Mouse (Mus musculus): ENCODE results near the gene Eppin. TPM values are rescaled to one million over a fixed set of nuclear protein-coding genes. Genes with fewer than 3 reads are reported as not detected.

The Eppin gene
- polyA plus RNA-seq, 1 experiment from 2014 or later: not detected

GRCm38 (mm10) chr2:164550895-164551269 lies 42.5 kb downstream of the Eppin start:
- H3K27me3 ChIP-seq (ENCODE audit: low read depth, poor library complexity, severe bottlenecking): 0 out of 2 replicates have a peak, but pooled peaks cover 3% of the 10 kb centered on the region
- 73% methylated on average over 2 of the region's 2 CpGs for WGBS

GRCm38 (mm10) chr2:164549963-164550894 lies 43.2 kb downstream of the Eppin start:
- 18% methylated on average over 10 of the region's 10 CpGs for WGBS

More at GRCm38 (mm10) chr2:164550895-164551269, 42.5 kb downstream of the Eppin start:
- Histone ChIP-seq H3K27ac (replicated peaks) (no peak overlapping the region), H3K4me3 (no peak overlapping the region), H3K9me3 (replicated peaks) (no peaks in the 10 kb centered on the region), H3K36me3 (no peaks in the 10 kb centered on the region), H3K4me1 (peaks cover 17% of the 10 kb centered on the region)
- no peak for DNase-seq (ENCODE audit: low spot score)

GRCm38 (mm10) chr2:164549338-164549737 lies 44.1 kb downstream of the Eppin start:
- Histone ChIP-seq H3K9me3 (replicated peaks) (no peaks in the 10 kb centered on the region), H3K36me3 (no peaks in the 10 kb centered on the region), H3K4me3 (no peak overlapping the region), H3K27me3 (ENCODE audit: low read depth, poor library complexity, severe bottlenecking) (0 out of 2 replicates have a peak, but pooled peaks cover 3% of the 10 kb centered on the region), H3K4me1 (peaks cover 17% of the 10 kb centered on the region), H3K27ac (replicated peaks) (peak overlapping the region; percentile 17; the same call in 1 of the 2 replicates)
- DNase-seq (ENCODE audit: low spot score): no peak
- WGBS: 49% methylated on average over 4 of the region's 4 CpGs

More at GRCm38 (mm10) chr2:164549963-164550894, 43.2 kb downstream of the Eppin start:
- H3K36me3 ChIP-seq: no peaks in the 10 kb centered on the region
- H3K27me3 ChIP-seq (ENCODE audit: low read depth, poor library complexity, severe bottlenecking): 0 out of 2 replicates have a peak, but pooled peaks cover 3% of the 10 kb centered on the region
- DNase-seq (ENCODE audit: low spot score): peak; percentile 18
- H3K9me3 ChIP-seq (replicated peaks): no peaks in the 10 kb centered on the region
- peaks cover 17% of the 10 kb centered on the region for H3K4me1 ChIP-seq
- H3K4me3 ChIP-seq: peak overlapping the region; percentile 20
- H3K27ac ChIP-seq (replicated peaks): no peak overlapping the region; the same call in 1 of the 2 replicates

GRCm38 (mm10) chr2:164544454-164545097 lies 48.8 kb downstream of the Eppin start:
- H3K27me3 ChIP-seq (ENCODE audit: low read depth, poor library complexity, severe bottlenecking): no peaks in the 10 kb centered on the region
- H3K4me1 ChIP-seq: peaks cover 15% of the 10 kb centered on the region
- H3K27ac ChIP-seq (replicated peaks): no peak overlapping the region
- no peak for DNase-seq (ENCODE audit: low spot score)
- H3K4me3 ChIP-seq: no peak overlapping the region
- no peaks in the 10 kb centered on the region for H3K9me3 ChIP-seq (replicated peaks)
- no peaks in the 10 kb centered on the region for H3K36me3 ChIP-seq
- 63% methylated on average over 5 of the region's 5 CpGs for WGBS

GRCm38 (mm10) chr2:164543745-164544144 lies 49.6 kb downstream of the Eppin start:
- WGBS: 73% methylated on average over 2 of the region's 2 CpGs
- Histone ChIP-seq H3K4me3 (no peak overlapping the region), H3K27me3 (ENCODE audit: low read depth, poor library complexity, severe bottlenecking) (no peaks in the 10 kb centered on the region), H3K27ac (replicated peaks) (no peak overlapping the region), H3K36me3 (no peaks in the 10 kb centered on the region), H3K4me1 (peaks cover 11% of the 10 kb centered on the region), H3K9me3 (replicated peaks) (no peaks in the 10 kb centered on the region)
- DNase-seq (ENCODE audit: low spot score): no peak

- WGBS: 89% methylated on average over 7 of the region's 7 CpGs
- no peaks in the 10 kb centered on the region for H3K27me3 ChIP-seq (ENCODE audit: low read depth, poor library complexity, severe bottlenecking)
- H3K36me3 ChIP-seq: no peaks in the 10 kb centered on the region
- no peak for DNase-seq (ENCODE audit: low spot score)
- no peak overlapping the region for H3K27ac ChIP-seq (replicated peaks)
- no peaks in the 10 kb centered on the region for H3K9me3 ChIP-seq (replicated peaks)
- H3K4me3 ChIP-seq: no peak overlapping the region
- H3K4me1 ChIP-seq: peaks cover 11% of the 10 kb centered on the region
Measured at GRCm38 (mm10) chr2:164542598-164542997, 50.8 kb downstream of the Eppin start.

- Histone ChIP-seq H3K9me3 (replicated peaks) (no peaks in the 10 kb centered on the region), H3K4me1 (peaks cover 11% of the 10 kb centered on the region), H3K27me3 (ENCODE audit: low read depth, poor library complexity, severe bottlenecking) (no peaks in the 10 kb centered on the region), H3K36me3 (no peaks in the 10 kb centered on the region), H3K27ac (replicated peaks) (no peak overlapping the region), H3K4me3 (no peak overlapping the region)
- 75% methylated on average over 5 of the region's 5 CpGs for WGBS
- DNase-seq (ENCODE audit: low spot score): no peak
Measured at GRCm38 (mm10) chr2:164542132-164542531, 51.3 kb downstream of the Eppin start.

GRCm38 (mm10) chr2:164540652-164541427 lies 52.6 kb downstream of the Eppin start:
- no peak for DNase-seq (ENCODE audit: low spot score)
- Histone ChIP-seq H3K9me3 (replicated peaks) (no peaks in the 10 kb centered on the region), H3K36me3 (no peaks in the 10 kb centered on the region), H3K4me1 (peaks cover 11% of the 10 kb centered on the region), H3K27ac (replicated peaks) (no peak overlapping the region), H3K27me3 (ENCODE audit: low read depth, poor library complexity, severe bottlenecking) (no peaks in the 10 kb centered on the region), H3K4me3 (no peak overlapping the region)
- 49% methylated on average over 8 of the region's 8 CpGs for WGBS

Other genes with a start within 250 kb of the Eppin start
- 0.31 TPM in 1 of 2 replicates, not detected in the other for gene Slpi, start 204.5 kb downstream of the Eppin start, polyA plus RNA-seq (2016; fragmentation: Nextera tagmentation; extraction: Ambion mirVana)
- gene Rbpjl, start 190.5 kb downstream of the Eppin start, polyA plus RNA-seq (2016; fragmentation: Nextera tagmentation; extraction: Ambion mirVana): not detected in 2 replicates
- 0.21 TPM in 1 of 2 replicates, not detected in the other for gene Matn4, start 188.4 kb downstream of the Eppin start, polyA plus RNA-seq (2016; fragmentation: Nextera tagmentation; extraction: Ambion mirVana)
- 16.1 and 17.4 TPM in 2 replicates for gene Sdc4, start 149.7 kb downstream of the Eppin start, polyA plus RNA-seq (2016; fragmentation: Nextera tagmentation; extraction: Ambion mirVana)
- gene Sys1, start 136.6 kb downstream of the Eppin start, polyA plus RNA-seq (2016; fragmentation: Nextera tagmentation; extraction: Ambion mirVana): 64.8 and 65.9 TPM in 2 replicates
- gene Gm20458, start 132.6 kb downstream of the Eppin start, polyA plus RNA-seq (2016; fragmentation: Nextera tagmentation; extraction: Ambion mirVana): 3.7 and 3.9 TPM in 2 replicates
- gene Trp53tg5, start 119.9 kb downstream of the Eppin start, polyA plus RNA-seq (2016; fragmentation: Nextera tagmentation; extraction: Ambion mirVana): not detected in 2 replicates
- gene Dbndd2, start 107.5 kb downstream of the Eppin start, polyA plus RNA-seq (2016; fragmentation: Nextera tagmentation; extraction: Ambion mirVana): 3.0 and 3.2 TPM in 2 replicates
- gene Pigt, start 96.1 kb downstream of the Eppin start, polyA plus RNA-seq (2016; fragmentation: Nextera tagmentation; extraction: Ambion mirVana): 40.1 and 44.7 TPM in 2 replicates
- 23.1 and 28.3 TPM in 2 replicates for gene Wfdc2, start 31.2 kb downstream of the Eppin start, polyA plus RNA-seq (2016; fragmentation: Nextera tagmentation; extraction: Ambion mirVana)
- not detected in 2 replicates for gene Spint3, start 20.1 kb downstream of the Eppin start, polyA plus RNA-seq (2016; fragmentation: Nextera tagmentation; extraction: Ambion mirVana)
- gene Wfdc6a, start 8.1 kb downstream of the Eppin start, polyA plus RNA-seq (2016; fragmentation: Nextera tagmentation; extraction: Ambion mirVana): not detected in 2 replicates
- not detected in 2 replicates for gene Wfdc6b, start 19.9 kb upstream of the Eppin start, polyA plus RNA-seq (2016; fragmentation: Nextera tagmentation; extraction: Ambion mirVana)
- not detected in 2 replicates for gene Wfdc8, start 20.0 kb upstream of the Eppin start, polyA plus RNA-seq (2016; fragmentation: Nextera tagmentation; extraction: Ambion mirVana)
- gene Wfdc16, start 45.2 kb upstream of the Eppin start, polyA plus RNA-seq (2016; fragmentation: Nextera tagmentation; extraction: Ambion mirVana): not detected in 2 replicates
- gene Wfdc10, start 62.5 kb upstream of the Eppin start, polyA plus RNA-seq (2016; fragmentation: Nextera tagmentation; extraction: Ambion mirVana): not detected in 2 replicates
- not detected in 2 replicates for gene Wfdc9, start 63.0 kb upstream of the Eppin start, polyA plus RNA-seq (2016; fragmentation: Nextera tagmentation; extraction: Ambion mirVana)
- not detected in 2 replicates for gene Wfdc11, start 80.5 kb upstream of the Eppin start, polyA plus RNA-seq (2016; fragmentation: Nextera tagmentation; extraction: Ambion mirVana)
- not detected in 2 replicates for gene Wfdc13, start 91.5 kb upstream of the Eppin start, polyA plus RNA-seq (2016; fragmentation: Nextera tagmentation; extraction: Ambion mirVana)
- gene Spint4, start 104.9 kb upstream of the Eppin start, polyA plus RNA-seq (2016; fragmentation: Nextera tagmentation; extraction: Ambion mirVana): not detected in 2 replicates
- gene Spint5, start 121.7 kb upstream of the Eppin start, polyA plus RNA-seq (2016; fragmentation: Nextera tagmentation; extraction: Ambion mirVana): not detected in 2 replicates
- gene Wfdc3, start 152.3 kb upstream of the Eppin start, polyA plus RNA-seq (2016; fragmentation: Nextera tagmentation; extraction: Ambion mirVana): 0.94 and 1.2 TPM in 2 replicates
- gene Dnttip1, start 152.4 kb upstream of the Eppin start, polyA plus RNA-seq (2016; fragmentation: Nextera tagmentation; extraction: Ambion mirVana): 80.1 and 80.2 TPM in 2 replicates
- gene Ube2c, start 176.3 kb upstream of the Eppin start, polyA plus RNA-seq (2016; fragmentation: Nextera tagmentation; extraction: Ambion mirVana): 575 and 639 TPM in 2 replicates
- not detected in 2 replicates for gene Tnnc2, start 186.4 kb upstream of the Eppin start, polyA plus RNA-seq (2016; fragmentation: Nextera tagmentation; extraction: Ambion mirVana)
- gene Snx21, start 192.2 kb upstream of the Eppin start, polyA plus RNA-seq (2016; fragmentation: Nextera tagmentation; extraction: Ambion mirVana): 12.0 and 12.3 TPM in 2 replicates
- 14.9 and 15.3 TPM in 2 replicates for gene Acot8, start 211.3 kb upstream of the Eppin start, polyA plus RNA-seq (2016; fragmentation: Nextera tagmentation; extraction: Ambion mirVana)
- gene Zswim3, start 211.5 kb upstream of the Eppin start, polyA plus RNA-seq (2016; fragmentation: Nextera tagmentation; extraction: Ambion mirVana): 9.7 and 11.6 TPM in 2 replicates
- gene Zswim1, start 229.1 kb upstream of the Eppin start, polyA plus RNA-seq (2016; fragmentation: Nextera tagmentation; extraction: Ambion mirVana): 24.7 and 25.3 TPM in 2 replicates
- 0.17 TPM in 1 of 2 replicates, not detected in the other for gene Spata25, start 234.9 kb upstream of the Eppin start, polyA plus RNA-seq (2016; fragmentation: Nextera tagmentation; extraction: Ambion mirVana)
- gene Ctsa, start 239.3 kb upstream of the Eppin start, polyA plus RNA-seq (2016; fragmentation: Nextera tagmentation; extraction: Ambion mirVana): 85.7 and 98.2 TPM in 2 replicates
- gene Neurl2, start 239.9 kb upstream of the Eppin start, polyA plus RNA-seq (2016; fragmentation: Nextera tagmentation; extraction: Ambion mirVana): 3.8 and 5.4 TPM in 2 replicates

Measured in midbrain, embryonic 10.5 days (tissue).